Mouse (Mus musculus) thymus, adult 2 months (tissue): ENCODE data around the gene Zmynd19.
"Not testable (repeated sequence)": the region's sequence is repeated elsewhere in the genome, so short reads cannot be mapped to it uniquely, and the experiment has no call there.

Experiments
- CTCF ChIP-seq: fragments of 200-500 bp; IDR thresholded peaks from 2 replicates; pipeline ENCODE4 v1.5.1; 2012; ENCODE audit warnings: mild to moderate bottlenecking, control low read depth, low read length, moderate library complexity, borderline replicate concordance; ENCODE audit not compliant: control insufficient read depth, poor library complexity, insufficient read depth; ENCODE audit errors: extremely low read depth
- POLR2A ChIP-seq: fragments of 200-500 bp; IDR thresholded peaks from 2 replicates; pipeline ENCODE4 v1.6.1; 2012; ENCODE audit warnings: mild to moderate bottlenecking, low read length, control low read depth, moderate library complexity; ENCODE audit not compliant: control insufficient read depth, poor library complexity, insufficient read depth; ENCODE audit errors: extremely low read depth

DNA sequence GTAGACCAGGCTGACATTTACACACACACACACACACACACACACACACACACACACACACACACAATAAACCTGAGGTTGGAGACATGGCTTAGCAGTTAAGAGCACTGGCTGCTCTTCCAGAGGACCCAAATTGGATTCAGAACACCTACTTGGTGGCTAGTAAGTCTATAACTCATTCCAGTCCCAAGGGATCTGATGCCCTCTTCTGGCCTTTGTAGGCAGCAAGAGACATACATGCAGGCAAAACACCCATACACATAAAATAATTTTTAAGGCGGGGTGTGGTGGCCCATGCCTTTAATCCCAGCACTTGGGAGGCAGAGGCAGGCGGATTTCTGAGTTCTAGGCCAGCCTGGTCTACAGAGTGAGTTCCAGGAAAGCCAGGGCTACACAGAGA lies 5.3 kb upstream of the Zmynd19 start:
- TF ChIP-seq POLR2A, CTCF: not testable (repeated sequence)
